Mouse (Mus musculus) frontal cortex, postnatal 10 days (tissue): ENCODE results near the gene T2.
"Not testable (repeated sequence)": the region's sequence is repeated elsewhere in the genome, so short reads cannot be mapped to it uniquely, and the experiment has no call there.

ENCODE experiments used
- DNase-seq, 2 experiments: peaks; one replicate each; pipeline ENCODE4 v3.0.0; 2022; ENCODE audit warnings: low spot score in 2 of 2, mixed read lengths in 1 of 2

T2 gene

DNA sequence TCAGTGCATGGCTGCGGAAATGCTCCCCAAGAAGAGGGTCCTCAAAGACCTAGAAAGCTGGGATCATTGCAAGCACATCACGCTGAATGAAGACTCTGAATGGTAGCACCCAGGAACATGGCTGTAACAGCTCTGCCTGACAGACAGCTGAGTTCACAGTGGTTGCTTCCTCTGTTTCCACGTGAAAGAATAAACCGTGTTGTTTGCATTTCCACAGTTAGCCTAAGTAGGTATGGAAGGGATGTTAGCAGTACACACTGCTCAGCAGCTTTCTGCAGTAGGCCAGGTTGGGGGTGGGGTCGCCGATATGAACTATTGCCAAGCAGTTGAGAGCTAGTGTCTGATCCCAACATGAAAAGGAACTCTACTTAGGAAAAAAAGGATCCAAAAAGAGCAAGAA, at the start of gene T2:
Gene T2, plus strand, starts transcription at position 301 of the 400 bp plus-strand sequence.
- DNase-seq: no peak

DNA sequence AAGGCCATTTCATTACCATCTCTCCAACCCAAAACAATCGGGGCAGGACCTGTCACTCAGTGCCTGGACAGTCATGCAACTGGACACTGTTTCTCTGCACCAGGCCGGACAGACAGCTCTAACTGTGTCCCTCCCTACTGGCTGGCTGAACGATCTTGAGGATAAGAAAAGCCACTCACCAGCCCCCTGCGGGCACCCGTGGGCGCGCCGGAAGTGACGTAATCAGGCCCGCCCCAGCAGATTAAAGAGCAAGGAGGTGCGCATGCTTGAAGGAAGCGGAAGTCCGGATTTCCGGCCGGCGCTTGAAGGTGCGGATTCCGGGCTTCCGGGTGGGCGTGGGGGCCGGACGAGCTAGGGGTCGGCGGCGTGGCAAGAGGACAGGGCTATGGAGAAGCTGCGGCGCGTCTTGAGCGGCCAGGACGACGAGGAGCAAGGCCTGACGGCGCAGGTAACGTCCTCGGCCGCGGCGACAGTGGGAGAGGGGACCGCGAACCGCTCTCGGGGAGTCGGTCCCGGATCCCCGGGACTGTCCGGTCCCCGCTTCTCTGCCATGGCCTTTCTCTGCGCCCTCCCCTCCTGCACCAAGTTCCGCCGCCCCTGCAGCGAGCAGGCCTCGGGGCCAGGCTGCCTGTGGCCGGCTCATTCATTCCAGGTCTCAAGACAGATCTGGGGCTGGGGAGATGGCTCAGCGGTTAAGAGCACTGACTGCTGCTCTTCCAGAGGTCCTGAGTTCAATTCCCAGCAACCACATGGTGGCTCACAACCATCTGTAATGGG, 44.8 kb upstream of the T2 start, which contains the start of gene Sft2d1:
Gene Sft2d1, plus strand, starts transcription at position 265 of the 777 bp plus-strand sequence.
- DNase-seq: peak; percentile 97

DNA sequence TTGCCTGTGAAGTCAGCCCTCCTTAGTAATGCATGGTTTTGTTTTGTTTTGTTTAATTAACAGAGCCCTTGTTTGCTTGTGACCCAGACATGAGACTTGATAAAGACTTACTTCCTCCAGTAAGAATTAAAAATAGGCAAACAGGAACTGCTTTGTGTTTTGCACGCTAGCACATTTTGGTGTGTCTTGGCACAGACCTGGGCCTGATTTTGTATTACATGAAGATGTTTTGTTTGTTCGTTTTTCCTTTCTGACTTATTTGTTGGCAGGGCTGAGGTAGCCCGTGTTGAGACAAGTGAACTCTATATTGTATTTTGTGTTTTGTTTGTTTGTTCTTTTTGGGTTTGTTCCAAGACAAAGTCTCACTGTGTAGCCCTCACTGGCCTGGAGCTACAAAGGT, 44.0 kb upstream of the T2 start:
- no peak for DNase-seq

DNA sequence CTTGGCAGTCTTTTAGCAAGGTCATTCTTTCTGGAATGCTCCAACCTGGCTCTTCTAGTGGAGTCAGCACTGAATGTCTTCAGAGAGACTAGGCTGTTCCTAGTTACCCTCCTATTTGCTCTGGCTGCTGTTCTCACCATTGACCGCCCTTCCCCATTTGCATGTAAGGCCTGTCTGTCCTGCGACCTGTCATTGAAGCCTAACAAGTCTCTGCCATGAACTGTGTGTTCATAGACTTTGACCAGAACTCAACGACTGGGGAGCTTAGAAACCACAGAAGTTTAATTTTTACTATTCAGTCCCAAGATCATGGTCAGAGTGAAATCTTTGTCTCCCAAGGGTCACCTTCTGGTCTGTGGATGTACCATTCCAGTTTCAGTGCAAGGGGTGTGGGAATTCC, 41.8 kb upstream of the T2 start:
- no peak for DNase-seq

DNA sequence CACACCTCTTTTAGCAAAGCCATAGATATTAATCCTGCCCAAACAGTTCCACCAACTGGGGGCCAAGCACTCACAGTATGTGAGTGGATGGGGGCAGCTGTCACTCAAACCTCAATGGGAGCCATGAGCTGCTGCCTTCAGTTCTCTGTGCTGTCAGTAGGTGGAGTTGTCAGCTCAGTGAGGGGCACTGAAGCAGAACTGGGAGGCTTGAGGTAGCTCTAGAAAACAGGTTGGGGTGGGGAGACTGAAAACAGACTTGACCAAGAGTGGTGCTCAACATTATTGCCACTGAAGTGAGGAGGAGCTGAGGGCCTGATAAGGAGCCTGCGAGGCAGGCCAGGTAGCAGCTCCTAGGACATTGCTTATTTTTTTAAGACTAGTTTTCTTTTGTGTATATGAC, 39.5 kb upstream of the T2 start:
- no peak for DNase-seq

DNA sequence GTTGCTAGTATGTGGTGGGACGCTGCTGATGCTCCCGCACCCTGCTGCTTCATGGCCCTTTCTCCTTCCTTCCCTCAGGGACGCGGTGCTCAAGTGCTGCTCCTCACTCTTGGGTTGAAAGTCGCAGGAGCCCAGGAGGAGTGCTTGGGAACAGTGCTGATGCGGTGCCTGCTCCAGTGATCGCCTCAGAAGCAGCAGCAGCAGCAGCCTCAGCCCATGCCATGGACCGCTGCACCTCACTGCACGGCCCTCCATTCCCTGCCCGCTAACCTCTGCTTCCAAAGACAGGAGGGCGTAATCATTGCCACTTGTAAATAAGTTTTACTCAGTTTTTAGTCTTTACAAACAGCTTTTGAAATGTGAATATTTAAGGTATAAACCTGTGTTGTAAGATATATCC, 28.9 kb upstream of the T2 start:
- DNase-seq: not testable (repeated sequence)

DNA sequence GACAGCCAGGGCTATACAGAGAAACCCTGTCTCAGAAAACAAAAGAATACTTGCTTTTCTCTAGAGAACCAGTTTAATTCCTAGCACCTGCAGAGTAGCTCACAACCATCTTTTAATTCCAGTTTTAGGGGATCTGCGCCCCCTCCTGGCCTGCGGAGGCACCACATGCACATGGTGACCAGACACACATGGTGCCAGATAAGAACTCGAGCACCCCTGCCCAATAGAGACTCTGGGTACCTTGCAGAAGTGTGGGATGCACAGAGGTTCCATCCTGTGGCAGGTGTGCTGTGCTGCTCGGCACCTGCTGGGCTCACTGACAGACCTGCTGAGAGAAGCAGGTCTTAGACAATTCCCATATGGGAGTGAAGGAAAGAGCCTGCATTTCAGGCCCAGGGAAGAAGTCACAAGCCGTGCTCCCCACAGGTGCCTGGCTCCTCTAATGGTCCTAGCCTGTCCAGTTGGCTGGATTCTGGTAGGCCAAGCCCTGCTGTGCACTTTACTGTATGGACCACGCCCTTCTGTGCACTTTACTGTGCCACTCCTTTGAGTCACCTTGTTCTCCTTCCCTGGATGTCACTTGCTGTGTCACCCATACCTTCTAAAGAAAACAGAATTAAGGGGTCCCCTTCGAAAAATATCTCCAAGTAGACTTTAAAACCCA, 27.1 kb upstream of the T2 start:
- DNase-seq: no peak

DNA sequence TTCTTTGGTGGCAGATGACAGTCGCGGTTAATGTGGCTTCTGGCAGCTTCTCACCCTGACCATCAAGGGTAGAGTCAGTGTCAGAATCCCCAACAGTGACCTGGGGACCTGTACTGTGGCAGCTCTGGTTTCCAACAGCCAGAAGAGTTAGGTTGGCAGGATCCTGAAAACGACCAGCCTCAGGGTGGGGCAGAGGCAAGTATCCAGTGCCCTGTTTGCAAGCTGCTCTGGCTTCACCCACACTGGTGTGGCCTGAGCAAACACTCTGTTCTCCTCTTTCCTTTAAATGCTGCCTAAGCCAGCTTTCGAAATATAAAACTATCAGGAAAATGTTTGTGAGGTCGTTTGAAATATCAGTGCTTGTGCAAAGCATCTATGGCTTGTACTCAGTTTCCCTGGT, 25.2 kb upstream of the T2 start:
- DNase-seq: no peak

DNA sequence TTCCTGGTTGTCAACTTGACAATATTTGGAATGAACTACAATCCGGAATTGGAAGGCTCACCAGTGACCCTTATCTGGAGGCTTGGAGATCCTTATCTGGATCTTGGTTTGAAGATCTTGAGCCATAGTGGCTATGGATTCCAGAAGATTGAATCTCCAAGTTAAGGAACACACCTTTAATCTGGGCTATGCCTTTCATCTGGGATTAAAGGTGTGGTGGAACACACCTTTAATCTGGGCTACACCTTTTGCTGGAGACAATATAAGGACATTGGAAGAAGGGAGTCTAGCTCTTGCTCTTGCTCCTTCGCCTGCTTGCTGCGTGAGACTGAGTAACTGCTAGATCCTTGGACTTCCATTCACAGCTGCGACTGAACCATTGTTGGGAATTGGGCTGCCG, 18.6 kb upstream of the T2 start, which contains the start of gene Prr18:
Gene Prr18, plus strand, starts transcription at position 301 of the 400 bp plus-strand sequence.
- not testable (repeated sequence) for DNase-seq

DNA sequence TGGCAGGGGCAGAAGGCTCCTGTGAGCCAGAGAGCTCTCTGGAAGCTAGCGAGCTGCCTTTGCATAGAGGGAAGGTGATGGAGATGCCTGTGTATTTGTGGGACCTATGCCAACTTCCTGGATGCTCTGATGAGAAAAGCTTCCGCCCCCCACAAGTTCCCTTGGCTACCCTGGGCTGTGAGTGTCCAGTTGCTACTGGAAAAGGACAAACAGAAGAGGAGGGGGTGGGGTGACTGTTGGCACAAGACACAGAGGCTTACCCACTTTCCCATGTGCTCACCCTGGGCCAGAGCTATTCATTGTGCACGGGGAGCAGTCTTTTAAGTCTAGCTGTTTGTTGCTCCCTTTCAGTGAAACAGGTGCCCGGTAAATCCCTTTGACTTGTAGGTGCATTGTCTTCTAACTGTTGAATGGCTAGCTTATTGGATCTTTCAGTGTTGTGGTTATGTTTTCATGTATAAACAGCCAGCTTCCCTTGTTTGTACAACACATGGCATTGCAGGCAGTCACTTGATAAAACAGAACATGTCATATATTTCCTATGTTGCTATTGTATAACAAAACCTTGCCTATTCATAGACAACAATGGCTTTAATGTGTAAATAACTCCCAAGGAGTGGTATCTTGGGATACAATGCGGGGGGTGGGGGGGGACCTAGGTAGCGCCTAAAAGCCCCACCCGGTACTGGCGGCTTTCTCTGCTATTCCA, 16.0 kb upstream of the T2 start:
- no peak for DNase-seq

DNA sequence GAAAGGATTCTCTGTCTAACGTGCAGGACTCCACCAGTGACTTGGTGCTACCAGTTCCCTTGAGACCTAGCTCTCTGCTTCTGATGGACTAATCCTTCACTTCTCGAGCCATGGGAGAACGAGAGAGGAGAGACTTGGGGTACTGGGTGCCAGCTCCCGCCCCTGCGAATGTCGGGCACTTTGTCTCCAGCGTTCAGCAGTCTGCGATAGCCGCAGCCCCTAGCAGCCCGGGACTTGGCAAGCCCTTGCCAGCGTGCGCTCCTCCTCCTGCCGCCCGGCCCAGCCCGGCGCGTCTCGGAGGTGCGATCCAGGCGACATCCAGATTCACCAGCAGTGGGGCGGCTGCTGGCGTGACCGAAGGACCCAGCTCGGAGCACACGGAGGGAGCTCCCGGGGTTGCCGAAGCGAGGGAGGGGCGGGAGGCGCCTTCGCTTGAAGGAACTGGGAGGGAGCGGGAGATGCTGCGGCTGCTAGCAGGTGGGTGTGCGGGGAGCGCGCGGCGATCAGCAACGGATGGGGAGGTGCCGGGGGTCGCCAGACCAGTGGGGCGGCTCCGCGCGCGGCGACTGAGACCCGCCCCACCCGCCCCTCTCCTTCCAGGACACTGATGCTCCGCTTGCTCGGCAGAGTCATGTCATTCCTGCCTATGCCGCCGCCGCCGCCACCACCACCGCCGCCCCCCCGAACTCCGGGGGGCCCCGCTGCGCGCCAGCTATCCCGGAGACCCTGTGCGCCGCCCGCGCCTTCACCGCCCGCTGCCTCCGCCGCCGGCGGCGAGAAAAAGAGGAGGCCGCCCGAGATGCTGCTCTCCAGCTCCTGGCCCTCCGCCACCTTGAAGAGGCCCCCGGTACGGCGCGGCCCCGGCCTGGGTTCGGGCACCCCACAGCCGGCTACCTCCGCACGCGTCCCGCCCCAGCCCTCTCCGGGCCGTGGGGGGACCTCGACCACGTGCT, 15.1 kb upstream of the T2 start:
- peak; percentile 48 to 61 for DNase-seq

DNA sequence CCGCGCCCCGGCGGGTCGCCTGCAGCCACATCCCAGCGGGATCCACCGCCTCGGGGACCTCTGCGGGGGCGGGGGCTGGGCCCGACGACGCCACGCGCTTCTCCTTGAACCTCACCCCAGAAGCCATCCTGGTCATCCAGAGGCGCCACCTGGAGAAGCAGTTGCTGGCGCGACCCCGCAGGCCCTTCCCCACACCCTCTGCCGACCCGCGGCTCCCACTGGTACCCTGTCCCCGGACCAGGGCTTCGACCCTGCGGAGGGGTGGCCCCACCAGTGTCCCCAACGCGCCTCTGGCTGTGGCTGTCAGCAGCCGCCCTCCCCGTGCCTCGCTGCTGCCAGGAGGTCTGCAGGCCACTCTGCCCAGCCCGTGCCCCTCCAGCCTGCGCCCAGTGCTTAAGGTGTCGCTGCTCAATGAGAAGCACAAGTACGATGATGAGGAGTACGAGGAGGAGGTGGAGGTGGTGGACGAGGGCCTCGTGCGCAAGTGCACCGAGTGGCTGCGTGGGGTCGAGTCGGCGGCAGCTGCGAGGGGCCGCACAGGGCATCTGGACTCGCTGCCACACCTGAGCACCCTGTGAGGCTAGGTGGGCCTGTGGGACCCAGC, 14.3 kb upstream of the T2 start:
- DNase-seq: peak in 1 of 2 experiments; percentile 51

DNA sequence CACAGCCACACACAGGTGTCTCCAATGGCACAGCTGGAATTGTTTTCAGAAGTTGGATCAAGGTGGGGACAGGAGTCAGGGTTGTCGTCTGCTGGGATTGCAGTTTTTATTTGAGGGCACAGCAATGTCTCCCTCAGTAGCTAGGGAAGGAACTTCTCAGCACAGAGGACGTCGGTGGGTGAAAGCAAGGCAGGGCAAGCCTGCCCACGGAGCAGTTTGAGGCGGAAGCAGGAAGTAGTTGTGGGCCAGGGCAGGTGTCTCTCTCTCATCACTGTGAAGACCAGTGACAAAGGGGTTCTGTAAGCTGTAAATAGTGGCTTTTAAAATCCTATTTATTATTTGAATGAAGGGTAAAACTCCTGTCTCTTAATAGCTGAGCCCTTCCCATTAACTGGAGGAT, 13.1 kb upstream of the T2 start:
- DNase-seq: no peak

DNA sequence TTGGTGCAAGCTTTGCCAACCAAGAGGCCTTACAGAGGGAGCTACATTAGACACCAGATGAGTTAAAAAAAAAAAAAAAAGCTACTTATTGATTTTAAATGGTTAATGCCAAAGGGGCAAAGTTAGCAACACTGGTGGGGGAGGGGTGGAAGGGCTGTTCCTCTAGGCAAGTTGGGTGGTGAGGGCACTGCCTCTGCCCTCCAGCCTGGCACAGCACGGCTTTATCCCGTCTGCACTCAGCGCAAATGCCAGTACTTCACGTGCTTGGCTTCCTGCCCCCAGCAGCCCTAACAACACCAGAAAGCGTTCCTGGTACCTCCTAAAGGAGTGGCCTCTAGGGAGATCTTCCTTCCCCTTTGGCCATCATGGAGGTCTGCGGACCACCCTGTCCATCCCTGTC, 12.4 kb upstream of the T2 start:
- no peak for DNase-seq

DNA sequence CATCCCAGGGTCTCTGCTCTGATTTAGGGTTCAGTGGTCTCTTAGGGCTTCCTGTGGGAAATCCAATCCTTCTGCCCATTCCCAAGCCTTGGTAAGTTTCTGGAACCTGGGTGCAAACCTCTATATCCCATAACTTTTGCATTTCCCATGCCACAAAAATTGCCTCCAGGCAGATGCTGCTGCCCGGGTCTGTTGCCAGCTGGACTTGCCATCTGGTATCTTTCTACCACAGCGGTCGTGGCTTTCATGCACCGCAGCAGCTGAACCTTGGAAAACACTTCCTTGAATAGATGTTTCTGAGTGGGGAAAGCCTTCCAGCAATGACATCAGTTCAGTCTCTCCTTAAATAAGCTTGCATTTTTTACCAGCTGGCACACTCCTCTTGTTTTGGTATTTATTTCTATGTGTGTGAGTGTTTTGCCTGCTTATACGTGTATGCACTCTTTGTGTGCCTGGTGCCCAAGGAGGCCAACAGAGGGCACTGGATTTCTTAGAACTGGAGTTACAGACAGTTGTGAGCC, 8.0 kb upstream of the T2 start:
- no peak for DNase-seq

DNA sequence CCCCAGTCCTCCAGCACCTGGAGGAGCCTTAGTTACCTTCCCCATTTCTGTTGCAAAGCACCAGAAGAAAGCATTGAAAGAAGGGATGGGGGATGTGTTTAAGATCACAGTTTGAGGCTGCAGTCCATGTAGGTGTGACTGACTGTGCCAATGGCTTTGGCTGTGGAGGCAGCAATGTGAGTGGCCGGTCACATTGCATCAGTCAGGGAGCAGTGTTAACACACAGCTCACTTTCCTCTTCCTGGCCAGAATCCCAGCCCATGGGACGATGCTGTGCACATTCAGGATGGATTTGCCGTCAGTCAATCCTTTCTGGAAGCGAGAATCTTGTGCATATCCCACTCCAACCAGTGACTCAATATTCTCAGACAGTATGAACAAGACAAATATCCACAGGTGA, 6.9 kb upstream of the T2 start:
- DNase-seq: no peak

DNA sequence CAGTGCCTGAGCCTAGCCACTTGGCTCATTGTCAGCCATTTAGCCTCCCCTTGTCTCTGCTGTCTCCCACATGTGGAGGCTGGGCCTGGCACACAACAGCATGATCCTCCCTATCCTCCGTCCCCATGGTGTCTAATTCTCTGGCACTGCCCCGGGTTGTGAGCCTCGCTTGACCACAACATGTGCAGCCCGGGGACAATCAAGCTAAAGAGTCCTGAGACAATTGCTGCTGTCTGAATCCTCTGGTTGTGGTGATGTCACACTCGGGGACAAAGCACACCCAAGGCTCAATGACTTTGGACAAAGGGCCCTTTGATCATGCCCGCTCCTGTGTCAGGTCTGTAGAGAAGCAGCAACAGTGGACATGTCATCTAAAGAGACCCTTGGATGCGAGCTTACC, 4.7 kb upstream of the T2 start:
- no peak for DNase-seq

DNA sequence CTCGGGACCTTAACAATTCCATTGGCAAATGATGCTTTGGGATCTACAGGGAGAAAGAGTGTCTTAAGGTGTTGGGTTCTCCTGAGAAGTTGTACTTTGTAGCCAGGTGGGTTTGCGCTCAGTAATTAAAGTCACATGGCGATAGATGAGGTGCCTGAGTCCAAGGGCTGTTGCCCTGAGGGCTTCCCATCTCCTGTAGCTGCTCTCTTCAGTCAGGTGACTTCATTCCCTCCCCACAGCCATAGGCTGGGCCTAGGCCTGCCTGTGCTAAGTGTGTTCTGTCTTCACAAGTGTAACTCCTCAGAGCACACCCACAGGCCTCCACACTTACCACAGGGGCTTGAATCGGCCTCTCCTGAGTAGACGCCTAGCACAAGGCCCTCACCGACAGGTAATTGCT, 1.7 kb downstream of the T2 start:
- DNase-seq: no peak

DNA sequence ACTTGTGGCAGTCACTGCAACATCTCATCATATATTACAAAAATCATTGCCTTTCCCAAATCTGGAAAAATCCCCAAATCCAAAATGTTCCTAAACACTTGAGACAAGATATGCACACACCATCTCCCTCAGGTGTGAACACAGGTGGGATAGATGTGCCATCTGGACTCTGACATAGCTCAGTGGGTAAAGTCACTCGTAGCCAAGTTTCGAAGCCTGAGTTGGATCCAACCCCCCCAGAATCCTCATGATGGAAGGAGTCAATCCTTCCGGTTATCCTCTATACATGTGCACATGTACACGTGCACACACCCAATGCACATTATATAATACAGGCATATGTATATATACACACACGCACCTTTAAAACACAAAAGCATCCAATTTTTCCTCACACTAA, 5.1 kb downstream of the T2 start:
- DNase-seq: no peak

DNA sequence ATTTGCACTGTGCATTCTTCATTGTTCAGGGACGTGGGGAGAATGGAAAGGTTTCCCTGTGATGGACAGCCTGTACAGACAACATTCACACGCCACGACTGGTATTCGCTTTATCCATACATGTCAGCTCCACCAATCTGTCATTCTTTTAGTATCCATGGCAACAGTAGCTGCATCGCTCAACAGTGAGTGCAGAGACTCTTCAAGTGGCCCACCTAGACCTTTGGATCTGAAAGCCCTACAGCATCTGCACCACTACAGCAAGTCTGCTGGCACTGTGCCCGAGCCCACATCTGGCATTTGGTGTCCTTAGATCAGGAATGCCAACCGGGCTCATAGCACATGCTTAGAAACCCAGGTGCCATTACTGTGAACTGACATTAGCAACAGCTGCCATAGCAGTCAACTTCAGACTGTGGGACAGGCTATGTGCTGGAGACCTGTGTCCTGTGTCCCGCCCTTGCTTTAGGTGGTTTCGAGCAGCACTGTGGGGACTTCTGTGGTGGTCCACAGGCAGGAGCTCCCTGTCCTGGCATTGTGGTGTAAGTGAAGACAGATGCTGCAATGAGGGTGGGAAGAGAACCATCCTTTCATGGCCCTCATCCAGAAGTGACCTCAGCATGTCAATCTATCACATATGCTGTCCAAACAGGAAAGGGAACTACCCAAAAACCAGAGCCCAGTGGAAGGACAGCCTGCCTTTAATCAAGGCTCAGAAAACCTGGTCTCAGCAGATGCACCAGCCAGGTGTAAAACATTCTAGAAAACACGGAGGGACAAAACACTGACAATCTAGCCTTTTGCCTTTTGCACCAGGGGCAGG, 5.7 kb downstream of the T2 start:
- no peak for DNase-seq
